Mouse (Mus musculus) liver, adult 2 months (tissue): ENCODE measurements around the gene Olfr51. TPM values are rescaled to one million over a fixed set of nuclear protein-coding genes. Genes with fewer than 3 reads are reported as not detected.
A peak's percentile ranks its signal among the peaks of the same experiment; 100 is the strongest.

ENCODE experiments used
- DNase-seq: peaks from one replicate; pipeline ENCODE4 v3.0.0-alpha.2; 2011; ENCODE audit warnings: low read depth, low spot score; ENCODE audit errors: extremely low read depth
- H3K27ac ChIP-seq: fragments of 200-500 bp; replicated peaks from 2 replicates; pipeline ENCODE4 v1.5.1; 2012; ENCODE audit warnings: low read depth, mild to moderate bottlenecking, control low read depth, inconsistent platforms, low read length; ENCODE audit not compliant: insufficient read depth
- H3K27me3 ChIP-seq: fragments of 200-500 bp; 2 replicates; pipeline ENCODE4 v1.6.1; 2012; ENCODE audit warnings: mild to moderate bottlenecking, moderate library complexity, low read length, inconsistent platforms; ENCODE audit not compliant: control insufficient read depth, insufficient read depth
- H3K36me3 ChIP-seq: fragments of 200-500 bp; 2 replicates; pipeline ENCODE4 v1.6.1; 2012; ENCODE audit warnings: low read length, inconsistent platforms; ENCODE audit not compliant: control insufficient read depth, insufficient read depth
- H3K4me1 ChIP-seq: fragments of 200-500 bp; 2 replicates; pipeline ENCODE4 v1.6.1; 2011; ENCODE audit warnings: low read length; ENCODE audit not compliant: control insufficient read depth, insufficient read depth
- H3K4me3 ChIP-seq: fragments of 200-500 bp; 2 replicates; pipeline ENCODE4 v1.5.1; 2011; ENCODE audit warnings: low read depth, mild to moderate bottlenecking, control low read depth, low read length, moderate library complexity; ENCODE audit not compliant: insufficient read depth
- H3K79me2 ChIP-seq: fragments of 200-500 bp; 2 replicates; pipeline ENCODE4 v1.6.1; 2012; ENCODE audit warnings: inconsistent platforms, mild to moderate bottlenecking, low read length, moderate library complexity; ENCODE audit not compliant: control insufficient read depth, insufficient read depth
- H3K9ac ChIP-seq: fragments of 200-500 bp; 2 replicates; pipeline ENCODE4 v1.6.1; 2012; ENCODE audit warnings: low read depth, mild to moderate bottlenecking, control low read depth, inconsistent platforms, low read length
- CTCF ChIP-seq: fragments of 200-500 bp; IDR thresholded peaks from 2 replicates; pipeline ENCODE4 v1.5.1; 2011; ENCODE audit warnings: low read depth, low read length, control low read depth
- POLR2A ChIP-seq: fragments of 200-500 bp; IDR thresholded peaks from 2 replicates; pipeline ENCODE4 v1.6.1; 2011; ENCODE audit warnings: low read length, control low read depth; ENCODE audit not compliant: insufficient read depth; ENCODE audit errors: extremely low read depth
- WGBS: fragments of 180-500 bp; shearing (Covaris S2); methylation state at CpG from one replicate; pipeline ENCODE4 v1.1.7; 2018; 5-methylcytosine and 5-hydroxymethylcytosine counted together
- polyA plus RNA-seq: library from polyadenylated mRNA; depleted of rRNA; stranded (reverse); fragments of >200 nt; gene quantifications from 2 replicates; pipeline ENCODE4 v1.2.3, GENCODE M21; 2012; rRNA removed
- total RNA-seq: library from RNA; depleted of rRNA; stranded (reverse); fragments of >200 nt; gene quantifications from 2 replicates; pipeline ENCODE4 v1.2.3, GENCODE M21; 2014; rRNA removed

The Olfr51 gene
- total and polyA plus RNA-seq, 2 experiments, result not detected

- under 1% methylated on average over 32 of the region's 32 CpGs for WGBS
These were observed 55.8 kb downstream of the Olfr51 start, which contains the start of gene Zfp354a for GRCm38 (mm10) chr11:51059151-51059571. TSS of gene Zfp354a (plus strand) at chr11:51059257.

More at GRCm38 (mm10) chr11:51059151-51059571, 55.8 kb downstream of the Olfr51 start, which contains the start of gene Zfp354a:
- Histone ChIP-seq H3K4me3 (peak within 1 kb of the TSS; percentile 96), H3K36me3 (peaks cover 4% of the 10 kb centered on the region; the same call in 1 of the 2 replicates), H3K27ac (peak within 1 kb of the TSS; percentile 62; the same call in 1 of the 2 replicates), H3K9ac (peak within 1 kb of the TSS; percentile 91), H3K79me2 (no peaks in the 10 kb centered on the region), H3K4me1 (peaks cover 5% of the 10 kb centered on the region; the same call in 1 of the 2 replicates), H3K27me3 (no peaks in the 10 kb centered on the region)
- TF ChIP-seq POLR2A, result no peak
- no peak for TF ChIP-seq CTCF
- peak; percentile 76 for DNase-seq

Other genes with a start within 250 kb of the Olfr51 start
- gene Zfp354c, start 175.9 kb upstream of the Olfr51 start, total RNA-seq, result 0.28 and 0.34 TPM in 2 replicates
- gene Zfp354c, start 175.9 kb upstream of the Olfr51 start, polyA plus RNA-seq, result 0.05 and 0.10 TPM in 2 replicates
- gene Zfp879, start 162.0 kb upstream of the Olfr51 start, total RNA-seq, result 0.40 and 0.74 TPM in 2 replicates
- gene Zfp879, start 162.0 kb upstream of the Olfr51 start, polyA plus RNA-seq, result 0.07 and 0.24 TPM in 2 replicates
- gene Grm6, start 152.9 kb upstream of the Olfr51 start, total RNA-seq, result not detected in 2 replicates
- 0.06 TPM in 1 of 2 replicates, not detected in the other for gene Grm6, start 152.9 kb upstream of the Olfr51 start, polyA plus RNA-seq
- 0.47 and 0.74 TPM in 2 replicates for gene Zfp454, start 115.9 kb upstream of the Olfr51 start, total RNA-seq
- 0.72 and 0.95 TPM in 2 replicates for gene Zfp454, start 115.9 kb upstream of the Olfr51 start, polyA plus RNA-seq
- gene Zfp2, start 87.4 kb upstream of the Olfr51 start, total RNA-seq, result 4.3 and 5.1 TPM in 2 replicates
- 1.1 and 1.5 TPM in 2 replicates for gene Zfp2, start 87.4 kb upstream of the Olfr51 start, polyA plus RNA-seq
- gene Zfp354b, start 72.0 kb upstream of the Olfr51 start, total RNA-seq, result 1.7 and 3.4 TPM in 2 replicates
- gene Zfp354b, start 72.0 kb upstream of the Olfr51 start, polyA plus RNA-seq, result 0.38 and 0.50 TPM in 2 replicates
- not detected in 2 replicates for gene 4933414I15Rik, start 59.8 kb upstream of the Olfr51 start, total RNA-seq
- gene 4933414I15Rik, start 59.8 kb upstream of the Olfr51 start, polyA plus RNA-seq, result not detected in 2 replicates
- not detected in 2 replicates for gene Prop1, start 49.8 kb upstream of the Olfr51 start, total RNA-seq
- not detected in 2 replicates for gene Prop1, start 49.8 kb upstream of the Olfr51 start, polyA plus RNA-seq
- gene Olfr1378, start 37.1 kb upstream of the Olfr51 start, total RNA-seq, result not detected in 2 replicates
- gene Olfr1378, start 37.1 kb upstream of the Olfr51 start, polyA plus RNA-seq, result not detected in 2 replicates
- gene Olfr1377, start 21.6 kb upstream of the Olfr51 start, total RNA-seq, result not detected in 2 replicates
- gene Olfr1377, start 21.6 kb upstream of the Olfr51 start, polyA plus RNA-seq, result not detected in 2 replicates
- not detected in 2 replicates for gene Olfr54, start 10.6 kb downstream of the Olfr51 start, total RNA-seq
- gene Olfr54, start 10.6 kb downstream of the Olfr51 start, polyA plus RNA-seq, result not detected in 2 replicates
- not detected in 2 replicates for gene Olfr1375, start 44.5 kb downstream of the Olfr51 start, total RNA-seq
- gene Olfr1375, start 44.5 kb downstream of the Olfr51 start, polyA plus RNA-seq, result not detected in 2 replicates
- gene Zfp354a, start 55.7 kb downstream of the Olfr51 start, total RNA-seq, result 3.1 and 3.6 TPM in 2 replicates
- gene Zfp354a, start 55.7 kb downstream of the Olfr51 start, polyA plus RNA-seq, result 1.6 and 1.9 TPM in 2 replicates
- gene Gm12569, start 216.9 kb downstream of the Olfr51 start, total RNA-seq, result not detected in 2 replicates
- not detected in 2 replicates for gene Gm12569, start 216.9 kb downstream of the Olfr51 start, polyA plus RNA-seq